Mouse (Mus musculus): Measurements from ENCODE around the gene Tnxb. TPM values are rescaled to one million over a fixed set of nuclear protein-coding genes. Genes with fewer than 3 reads are reported as not detected.
"Not testable (repeated sequence)": the region's sequence is repeated elsewhere in the genome, so short reads cannot be mapped to it uniquely, and the experiment has no call there.

Tnxb gene
- total RNA-seq, 2 experiments from 2014 or later = 1.5 to 1.8 TPM

GRCm38 (mm10) chr17:34675205-34676092 lies 5.1 kb downstream of the Tnxb start:
- no peak for DNase-seq (ENCODE audit: low spot score in 2 of 2)
- intact Hi-C loops (cut with DNase I) = no loop called here

- intact Hi-C loops (cut with DNase I) = no loop called here
- no peak for DNase-seq (ENCODE audit: low spot score in 2 of 2)
Observed at GRCm38 (mm10) chr17:34676093-34676460, 5.7 kb downstream of the Tnxb start.

GRCm38 (mm10) chr17:34676671-34677070 lies 6.3 kb downstream of the Tnxb start:
- no peak for DNase-seq (ENCODE audit: low spot score in 2 of 2)
- intact Hi-C loops (cut with DNase I) = no loop called here

GRCm38 (mm10) chr17:34680191-34680590 lies 9.9 kb downstream of the Tnxb start:
- intact Hi-C loops (cut with DNase I) = no loop called here
- no peak for DNase-seq (ENCODE audit: low spot score in 2 of 2)

- DNase-seq (ENCODE audit: low spot score in 2 of 2) = no peak
- intact Hi-C loops (cut with DNase I) = no loop called here
Observed at GRCm38 (mm10) chr17:34680621-34681020, 10.3 kb downstream of the Tnxb start.

- intact Hi-C loops (cut with DNase I) = no loop called here
Observed at GRCm38 (mm10) chr17:34681132-34681571, 10.8 kb downstream of the Tnxb start.

GRCm38 (mm10) chr17:34681881-34682536 lies 11.7 kb downstream of the Tnxb start:
- intact Hi-C loops (cut with DNase I) = no loop called here
- no peak for DNase-seq (ENCODE audit: low spot score in 2 of 2)

More at GRCm38 (mm10) chr17:34681132-34681571, 10.8 kb downstream of the Tnxb start:
- no peak for DNase-seq (ENCODE audit: low spot score in 2 of 2)

GRCm38 (mm10) chr17:34683179-34683578 lies 12.8 kb downstream of the Tnxb start:
- intact Hi-C loops (cut with DNase I) = no loop called here
- no peak for DNase-seq (ENCODE audit: low spot score in 2 of 2)

GRCm38 (mm10) chr17:34683686-34684220 lies 13.4 kb downstream of the Tnxb start:
- intact Hi-C loops (cut with DNase I) = no loop called here
- no peak for DNase-seq (ENCODE audit: low spot score in 2 of 2)

GRCm38 (mm10) chr17:34684253-34684893 lies 14.0 kb downstream of the Tnxb start:
- DNase-seq (ENCODE audit: low spot score in 2 of 2) = no peak
- intact Hi-C loops (cut with DNase I) = no loop called here

GRCm38 (mm10) chr17:34685120-34686110 lies 15.1 kb downstream of the Tnxb start:
- intact Hi-C loops (cut with DNase I) = no loop called here

GRCm38 (mm10) chr17:34688889-34689288 lies 18.6 kb downstream of the Tnxb start:
- intact Hi-C loops (cut with DNase I) = no loop called here
- DNase-seq (ENCODE audit: low spot score in 2 of 2) = no peak

More at GRCm38 (mm10) chr17:34685120-34686110, 15.1 kb downstream of the Tnxb start:
- peak in 1 of 2 experiments; percentile 33 for DNase-seq (ENCODE audit: low spot score in 2 of 2)

GRCm38 (mm10) chr17:34690458-34690857 lies 20.1 kb downstream of the Tnxb start:
- no peak for DNase-seq (ENCODE audit: low spot score in 2 of 2)
- intact Hi-C loops (cut with DNase I) = no loop called here

- no peak for DNase-seq (ENCODE audit: low spot score in 2 of 2)
- intact Hi-C loops (cut with DNase I) = no loop called here
Observed at GRCm38 (mm10) chr17:34692906-34693305, 22.6 kb downstream of the Tnxb start.

GRCm38 (mm10) chr17:34699575-34700408 lies 29.5 kb downstream of the Tnxb start:
- peak; percentile 68 to 75 for DNase-seq (ENCODE audit: low spot score in 2 of 2)
- intact Hi-C loops (cut with DNase I) = loop anchor here (5.0 kb wide), 1 partner anchor 78 kb away; no protein-coding TSS in a partner anchor

- intact Hi-C loops (cut with DNase I) = loop anchor here (5.0 kb wide), 1 partner anchor 77 kb away; no protein-coding TSS in a partner anchor
- DNase-seq (ENCODE audit: low spot score in 2 of 2) = peak; percentile 32 to 59
Observed at GRCm38 (mm10) chr17:34700671-34701071, 30.3 kb downstream of the Tnxb start.

- DNase-seq (ENCODE audit: low spot score in 2 of 2); intact Hi-C loops (cut with DNase I): not testable (repeated sequence)
Observed at GRCm38 (mm10) chr17:34706476-34706875, 36.1 kb downstream of the Tnxb start.

- DNase-seq (ENCODE audit: low spot score in 2 of 2) = peak; percentile 48 to 65
- intact Hi-C loops (cut with DNase I) = loop anchor here (5.0 kb wide), 1 partner anchor 61 kb away; no protein-coding TSS in a partner anchor
Observed at GRCm38 (mm10) chr17:34712951-34713350, 42.6 kb downstream of the Tnxb start.

Measured in left cerebral cortex, postnatal 14 days (tissue).